Mouse (Mus musculus) brain, embryonic 14.5 days (tissue): Measurements from ENCODE around the gene Fahd1.

Source experiments
- CTCF ChIP-seq: fragments of 200-500 bp; IDR thresholded peaks from 2 replicates; pipeline ENCODE4 v1.5.1; 2012; ENCODE audit warnings: inconsistent platforms, mild to moderate bottlenecking, moderate library complexity, borderline replicate concordance; ENCODE audit not compliant: insufficient read depth, insufficient read length; ENCODE audit errors: extremely low read depth
- POLR2A ChIP-seq: fragments of 200-500 bp; IDR thresholded peaks from 2 replicates; pipeline ENCODE4 v1.6.1; 2012; ENCODE audit warnings: mild to moderate bottlenecking, inconsistent platforms, borderline replicate concordance; ENCODE audit not compliant: poor library complexity, insufficient read depth, insufficient read length, severe bottlenecking; ENCODE audit errors: extremely low read depth

DNA sequence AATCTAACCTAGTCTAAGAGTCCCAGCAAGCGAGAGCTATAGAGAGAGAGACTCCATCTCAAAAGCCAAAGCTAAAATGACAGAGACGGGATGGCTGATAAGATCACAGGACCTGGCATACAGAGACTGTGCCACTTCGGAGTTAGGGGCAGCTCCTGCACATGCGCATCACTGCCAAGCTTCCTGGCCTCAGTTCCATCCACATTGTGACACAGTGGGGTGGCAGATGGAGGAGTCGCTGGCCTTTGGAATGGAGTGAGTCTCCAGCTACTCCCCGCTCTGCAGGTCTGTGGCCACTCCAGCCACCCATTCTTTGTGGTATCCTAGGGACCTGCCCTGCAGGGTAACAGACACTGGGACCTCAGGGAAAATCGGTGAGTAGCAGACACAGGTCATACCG is 15.6 kb upstream of the Fahd1 start, which contains the start of gene Igfals:
- no peak for TF ChIP-seq CTCF
- TF ChIP-seq POLR2A: no peak
